Mouse (Mus musculus): Measurements from ENCODE around the gene Gadd45g. TPM values are rescaled to one million over a fixed set of nuclear protein-coding genes. Genes with fewer than 3 reads are reported as not detected.

Gene Gadd45g
- polyA plus RNA-seq, 2 experiments: 43.2 to 51.5 TPM

DNA sequence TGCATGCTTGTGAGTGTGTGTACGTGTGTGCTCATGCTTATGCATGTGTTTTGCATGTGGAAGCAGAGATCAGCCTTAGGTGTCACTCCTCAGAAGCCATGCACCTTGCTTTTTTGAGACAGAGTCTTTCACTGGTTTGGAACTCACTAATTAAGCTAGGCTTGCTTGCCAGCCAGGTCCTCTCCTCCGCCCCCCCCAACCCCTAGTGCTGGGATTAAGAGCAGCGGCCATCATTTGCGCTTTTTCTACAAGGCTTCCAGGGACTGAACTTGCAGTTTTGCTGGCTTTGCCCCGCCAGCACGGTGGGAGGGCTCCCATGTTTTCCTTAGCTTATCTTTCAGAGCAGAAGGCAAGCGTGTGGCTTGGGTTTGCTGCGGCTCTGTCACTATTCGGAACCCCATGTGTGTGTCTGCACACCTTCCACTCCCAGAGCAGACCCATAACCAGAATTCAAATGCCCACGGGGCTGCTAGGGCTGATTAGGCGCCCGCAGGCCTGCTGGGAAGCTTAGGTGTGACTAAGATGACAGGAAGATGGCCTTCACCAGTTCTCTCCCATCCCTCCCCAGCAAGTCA lies 4.8 kb upstream of the Gadd45g start:
- no peaks in the 10 kb centered on the region for H3K36me3 ChIP-seq (ENCODE audit: control insufficient read depth, insufficient read depth, low read length)
- TF ChIP-seq POLR2A (IDR thresholded peaks at IDR 0.05; ENCODE audit: borderline replicate concordance, extremely low read depth, insufficient read depth, insufficient read length): no peak
- no peak overlapping the region for H3K4me3 ChIP-seq (replicated peaks; ENCODE audit: low read length)
- no peak overlapping the region for H3K27ac ChIP-seq (replicated peaks; ENCODE audit: low read depth, low read length)
- peak overlapping the region; percentile 35; the same call in 1 of the 2 replicates for H3K4me2 ChIP-seq (replicated peaks; ENCODE audit: low read depth, low read length, severe bottlenecking)
- WGBS: 14% methylated on average over 12 of the region's 12 CpGs
- no peaks in the 10 kb centered on the region for H3K27me3 ChIP-seq (ENCODE audit: control insufficient read depth, insufficient read depth, low read length)
- no peak for DNase-seq (ENCODE audit: low spot score)
- ATAC-seq (ENCODE audit: low FRiP score, low read depth): no peak
- no peaks in the 10 kb centered on the region for H3K9me3 ChIP-seq (ENCODE audit: control insufficient read depth, low read length)
- H3K4me1 ChIP-seq (ENCODE audit: control insufficient read depth, insufficient read depth, low read length): peaks cover 17% of the 10 kb centered on the region
- H3K9ac ChIP-seq (ENCODE audit: low read depth, low read length, severe bottlenecking): no peak overlapping the region

- Histone ChIP-seq H3K4me1 (ENCODE audit: control insufficient read depth, insufficient read depth, low read length) (peaks cover 17% of the 10 kb centered on the region), H3K27me3 (ENCODE audit: control insufficient read depth, insufficient read depth, low read length) (no peaks in the 10 kb centered on the region), H3K36me3 (ENCODE audit: control insufficient read depth, insufficient read depth, low read length) (no peaks in the 10 kb centered on the region), H3K9ac (ENCODE audit: low read depth, low read length, severe bottlenecking) (no peak overlapping the region), H3K4me3 (replicated peaks; ENCODE audit: low read length) (no peak overlapping the region), H3K27ac (replicated peaks; ENCODE audit: low read depth, low read length) (no peak overlapping the region), H3K9me3 (ENCODE audit: control insufficient read depth, low read length) (no peaks in the 10 kb centered on the region), H3K4me2 (replicated peaks; ENCODE audit: low read depth, low read length, severe bottlenecking) (peak overlapping the region; percentile 35)
- 7% methylated on average over 5 of the region's 5 CpGs for WGBS
- peak; percentile 42 for DNase-seq (ENCODE audit: low spot score)
- ATAC-seq (ENCODE audit: low FRiP score, low read depth): no peak
- no peak for TF ChIP-seq POLR2A (IDR thresholded peaks at IDR 0.05; ENCODE audit: borderline replicate concordance, extremely low read depth, insufficient read depth, insufficient read length)
These were observed 4.3 kb upstream of the Gadd45g start for GRCm38 (mm10) chr13:51842191-51842590.

DNA sequence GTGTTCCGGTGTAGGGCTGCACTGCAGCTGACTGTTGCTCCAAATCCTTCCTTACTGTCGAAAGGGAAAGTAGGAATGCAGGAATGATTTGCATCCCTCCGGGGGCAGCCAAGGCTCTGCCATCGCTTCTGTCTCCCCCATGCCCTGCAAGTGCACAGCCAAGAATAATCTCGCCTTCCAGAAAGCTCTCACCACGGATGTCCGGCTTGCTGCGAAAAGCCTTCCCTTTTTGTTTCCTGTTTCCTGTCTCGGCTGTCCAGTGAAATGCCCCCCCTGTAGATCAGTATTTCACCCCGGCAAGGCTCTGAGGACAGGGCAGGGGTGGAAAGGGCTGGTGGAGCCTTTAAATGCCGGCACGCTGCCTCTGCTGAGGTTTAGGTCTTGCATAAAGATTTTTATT lies 3.7 kb upstream of the Gadd45g start:
- no peak for TF ChIP-seq POLR2A (IDR thresholded peaks at IDR 0.05; ENCODE audit: borderline replicate concordance, extremely low read depth, insufficient read depth, insufficient read length)
- ATAC-seq (ENCODE audit: low FRiP score, low read depth) (no peak), DNase-seq (ENCODE audit: low spot score) (no peak)
- Histone ChIP-seq H3K27ac (replicated peaks; ENCODE audit: low read depth, low read length) (no peak overlapping the region), H3K9ac (ENCODE audit: low read depth, low read length, severe bottlenecking) (no peak overlapping the region), H3K36me3 (ENCODE audit: control insufficient read depth, insufficient read depth, low read length) (no peaks in the 10 kb centered on the region), H3K4me1 (ENCODE audit: control insufficient read depth, insufficient read depth, low read length) (peaks cover 17% of the 10 kb centered on the region), H3K9me3 (ENCODE audit: control insufficient read depth, low read length) (no peaks in the 10 kb centered on the region), H3K4me3 (replicated peaks; ENCODE audit: low read length) (no peak overlapping the region), H3K27me3 (ENCODE audit: control insufficient read depth, insufficient read depth, low read length) (no peaks in the 10 kb centered on the region), H3K4me2 (replicated peaks; ENCODE audit: low read depth, low read length, severe bottlenecking) (peak overlapping the region; percentile 35)
- 8% methylated on average over 12 of the region's 12 CpGs for WGBS

GRCm38 (mm10) chr13:51843298-51843697 lies 3.2 kb upstream of the Gadd45g start:
- H3K4me2 ChIP-seq (replicated peaks; ENCODE audit: low read depth, low read length, severe bottlenecking): no peak overlapping the region
- no peak overlapping the region for H3K27ac ChIP-seq (replicated peaks; ENCODE audit: low read depth, low read length)
- no peak overlapping the region for H3K4me3 ChIP-seq (replicated peaks; ENCODE audit: low read length)
- DNase-seq (ENCODE audit: low spot score) (no peak), ATAC-seq (ENCODE audit: low FRiP score, low read depth) (no peak)
- H3K9ac ChIP-seq (ENCODE audit: low read depth, low read length, severe bottlenecking): no peak overlapping the region
- TF ChIP-seq POLR2A (IDR thresholded peaks at IDR 0.05; ENCODE audit: borderline replicate concordance, extremely low read depth, insufficient read depth, insufficient read length): no peak
- peaks cover 17% of the 10 kb centered on the region for H3K4me1 ChIP-seq (ENCODE audit: control insufficient read depth, insufficient read depth, low read length)
- H3K27me3 ChIP-seq (ENCODE audit: control insufficient read depth, insufficient read depth, low read length): no peaks in the 10 kb centered on the region
- H3K9me3 ChIP-seq (ENCODE audit: control insufficient read depth, low read length): no peaks in the 10 kb centered on the region
- H3K36me3 ChIP-seq (ENCODE audit: control insufficient read depth, insufficient read depth, low read length): no peaks in the 10 kb centered on the region
- 69% methylated on average over 4 of the region's 4 CpGs for WGBS

DNA sequence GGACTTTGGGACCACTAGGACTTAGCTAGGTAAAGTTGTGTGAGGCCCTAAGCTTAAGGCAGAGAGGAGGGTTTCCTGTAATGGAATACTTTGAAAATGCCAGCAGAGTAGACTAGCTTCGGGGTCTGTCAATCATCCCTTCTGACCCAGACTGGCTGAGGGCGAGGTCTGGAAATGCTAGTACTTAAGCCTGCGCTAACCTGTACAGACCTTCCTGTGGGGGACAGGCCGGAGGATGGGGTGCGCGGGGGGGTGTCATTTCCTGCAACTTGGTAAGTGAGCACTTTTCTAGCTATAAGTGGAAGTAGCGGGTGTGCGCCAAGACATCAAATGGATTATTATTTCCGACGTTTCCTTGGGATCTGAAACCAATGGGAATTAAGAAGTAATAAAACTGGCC lies 2.4 kb upstream of the Gadd45g start:
- DNase-seq (ENCODE audit: low spot score) (no peak), ATAC-seq (ENCODE audit: low FRiP score, low read depth) (no peak)
- peaks cover 24% of the 10 kb centered on the region for H3K4me1 ChIP-seq (ENCODE audit: control insufficient read depth, insufficient read depth, low read length)
- no peak for TF ChIP-seq POLR2A (IDR thresholded peaks at IDR 0.05; ENCODE audit: borderline replicate concordance, extremely low read depth, insufficient read depth, insufficient read length)
- H3K4me3 ChIP-seq (replicated peaks; ENCODE audit: low read length): no peak overlapping the region
- no peak overlapping the region for H3K4me2 ChIP-seq (replicated peaks; ENCODE audit: low read depth, low read length, severe bottlenecking)
- no peaks in the 10 kb centered on the region for H3K27me3 ChIP-seq (ENCODE audit: control insufficient read depth, insufficient read depth, low read length)
- H3K9ac ChIP-seq (ENCODE audit: low read depth, low read length, severe bottlenecking): no peak overlapping the region
- 73% methylated on average over 10 of the region's 10 CpGs for WGBS
- no peaks in the 10 kb centered on the region for H3K9me3 ChIP-seq (ENCODE audit: control insufficient read depth, low read length)
- no peak overlapping the region for H3K27ac ChIP-seq (replicated peaks; ENCODE audit: low read depth, low read length)
- no peaks in the 10 kb centered on the region for H3K36me3 ChIP-seq (ENCODE audit: control insufficient read depth, insufficient read depth, low read length)

Measured in limb, embryonic 14.5 days (tissue).